Mouse (Mus musculus) heart, adult 9 months (tissue): ENCODE measurements at regions not wholly inside any gene's neighbourhood (a gene's known extent, or its start where the extent isn't known, plus 50 kb on each side); places are given as distances from the start of the nearest gene placed in this dataset.

Experiments
- DNase-seq, 2 experiments: peaks; one replicate each; pipeline ENCODE4 v3.0.0; 2022; ENCODE audit warnings: low spot score in 2 of 2

GRCm38 (mm10) chr6:127252000-127252721 is 100.2 kb upstream of the Ccnd2 start:
- no peak for DNase-seq

GRCm38 (mm10) chr6:127253935-127254334 is 101.9 kb upstream of the Ccnd2 start:
- peak; percentile 29 to 68 for DNase-seq

- no peak for DNase-seq
These were observed 112.1 kb upstream of the Ccnd2 start for GRCm38 (mm10) chr6:127263903-127264680.

DNA sequence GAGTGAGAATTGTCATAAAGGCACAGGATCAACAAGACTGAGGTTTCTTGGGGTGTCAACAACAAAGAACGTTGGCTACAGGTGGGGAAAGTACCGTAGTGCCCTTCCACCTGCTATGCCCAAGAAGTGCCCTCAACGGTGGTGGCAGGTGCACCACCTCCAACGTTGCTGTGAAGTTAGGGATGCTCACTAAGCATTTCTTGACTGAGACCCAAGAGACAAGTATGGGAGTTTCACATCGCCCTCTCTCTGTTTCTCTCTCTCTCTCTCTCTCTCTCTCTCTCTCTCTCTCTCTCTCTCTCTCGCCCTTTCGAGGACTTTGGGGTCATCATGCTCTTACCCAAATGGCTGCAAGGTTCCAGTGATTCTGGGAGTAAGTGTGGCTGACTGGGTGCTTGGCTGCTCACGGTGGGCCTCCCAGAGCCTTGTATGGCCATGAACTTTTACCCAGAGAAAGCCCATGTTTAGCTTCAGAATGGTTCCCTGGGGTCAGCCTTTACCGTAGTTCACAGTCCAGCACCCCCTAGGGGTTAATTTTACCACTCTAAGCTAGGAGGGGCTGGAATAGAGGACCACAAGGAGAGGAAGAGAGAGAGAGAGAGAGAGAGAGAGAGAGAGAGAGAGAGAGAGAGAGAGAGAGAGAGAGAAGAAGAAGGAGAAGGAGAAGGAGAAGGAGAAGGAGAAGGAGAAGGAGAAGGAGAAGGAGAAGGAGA is 113.2 kb upstream of the Ccnd2 start:
- no peak for DNase-seq

DNA sequence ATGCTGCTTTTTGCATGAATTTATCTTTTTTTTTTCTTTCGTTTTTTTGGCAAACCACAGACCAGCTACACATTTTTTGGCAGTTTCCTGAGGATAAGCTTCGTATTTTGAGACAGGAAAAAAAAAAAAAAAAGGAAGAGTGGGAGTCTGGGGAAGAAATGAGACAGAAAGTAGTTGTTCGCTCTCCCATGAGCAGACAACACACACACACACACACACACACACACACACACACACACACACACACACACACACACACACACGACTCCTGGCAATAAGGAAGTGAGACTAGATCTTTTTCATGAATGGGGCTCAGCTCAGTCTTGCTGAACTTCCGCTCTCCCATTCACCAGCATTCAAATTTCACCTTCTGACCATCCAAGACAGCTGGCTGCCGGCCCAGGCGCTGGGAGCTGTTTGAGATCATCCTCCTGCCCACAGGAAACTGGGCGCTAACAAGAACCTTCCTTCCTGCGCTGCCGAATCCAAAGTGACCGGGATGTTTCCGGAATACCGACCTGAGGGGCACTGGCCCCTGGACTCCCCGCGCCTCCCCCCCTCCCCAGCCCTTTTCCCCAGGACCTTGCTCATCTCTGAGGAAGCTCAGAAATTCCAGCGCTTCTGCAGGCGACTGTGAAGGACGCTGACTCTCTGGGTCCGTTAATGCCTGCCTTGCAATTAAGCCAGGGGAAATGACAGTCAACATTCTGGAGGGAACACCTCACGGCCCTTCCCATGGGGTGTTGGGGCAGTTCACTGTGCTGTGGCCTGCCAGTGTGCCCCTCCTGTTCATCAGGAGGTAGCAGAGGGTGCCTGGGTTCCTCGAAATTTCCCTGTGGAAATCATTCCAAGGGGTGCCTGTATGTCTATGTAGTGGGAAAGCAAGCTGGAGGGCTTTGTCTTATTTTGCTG is 114.2 kb upstream of the Ccnd2 start:
- DNase-seq = peak; percentile 78 to 82

- no peak for DNase-seq
These were observed 114.8 kb upstream of the Ccnd2 start for GRCm38 (mm10) chr6:127266813-127267165.

- DNase-seq = no peak
These were observed 117.0 kb upstream of the Ccnd2 start for GRCm38 (mm10) chr6:127269021-127269420.

DNA sequence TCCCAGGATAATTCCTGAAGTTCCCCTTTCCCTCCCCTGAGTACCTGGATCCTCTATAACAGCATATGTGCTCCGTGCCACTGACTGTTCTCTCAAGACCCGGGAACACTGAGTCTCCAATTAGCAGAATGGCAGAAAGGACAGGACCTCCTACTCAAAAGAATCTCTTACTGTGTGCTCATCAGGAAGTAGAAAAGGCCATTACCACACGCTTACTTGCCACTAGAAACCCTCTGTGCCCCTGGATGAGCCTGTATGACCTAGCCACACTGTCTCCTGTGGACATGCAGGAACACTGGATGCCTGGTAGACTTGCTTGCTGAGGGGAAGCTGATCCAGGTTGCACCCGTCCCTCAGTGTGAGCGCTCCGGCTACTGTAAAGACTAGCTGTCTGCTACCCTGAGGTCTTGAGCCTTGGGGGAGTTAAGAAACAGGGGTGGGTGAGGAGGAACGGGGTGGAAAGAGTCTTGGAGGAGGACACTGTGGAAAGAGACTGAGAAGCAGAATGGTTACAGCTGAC is 117.6 kb upstream of the Ccnd2 start:
- no peak for DNase-seq

GRCm38 (mm10) chr6:127270774-127271173 is 118.8 kb upstream of the Ccnd2 start:
- DNase-seq = no peak

GRCm38 (mm10) chr6:127271418-127271817 is 119.4 kb upstream of the Ccnd2 start:
- DNase-seq = no peak

DNA sequence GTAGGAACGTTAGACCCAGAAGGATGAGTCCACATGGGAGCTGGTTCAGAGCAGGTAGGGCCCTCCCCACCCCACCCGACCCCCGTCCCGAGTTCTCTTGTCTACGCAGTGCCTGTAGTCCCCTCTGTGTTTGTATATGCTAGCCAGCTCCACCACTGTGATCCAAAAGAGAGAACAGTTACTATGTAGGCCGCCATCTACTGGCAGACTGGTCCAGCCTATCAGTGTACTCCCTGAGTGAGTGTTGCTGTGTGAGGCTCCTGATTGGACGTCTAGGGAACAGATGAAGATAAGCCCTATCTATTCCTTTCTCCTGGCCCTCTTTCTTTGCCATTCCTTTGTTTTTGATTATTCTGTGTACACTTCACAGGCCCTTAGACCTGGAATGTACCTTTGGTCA is 120.6 kb upstream of the Ccnd2 start:
- peak in 1 of 2 experiments; percentile 49 for DNase-seq

GRCm38 (mm10) chr6:127274732-127275429 is 122.9 kb upstream of the Ccnd2 start:
- peak; percentile 41 to 64 for DNase-seq

- no peak for DNase-seq
These were observed 123.4 kb upstream of the Ccnd2 start for GRCm38 (mm10) chr6:127275430-127275784.

- DNase-seq = no peak
These were observed 124.4 kb upstream of the Ccnd2 start for GRCm38 (mm10) chr6:127276362-127276761.

DNA sequence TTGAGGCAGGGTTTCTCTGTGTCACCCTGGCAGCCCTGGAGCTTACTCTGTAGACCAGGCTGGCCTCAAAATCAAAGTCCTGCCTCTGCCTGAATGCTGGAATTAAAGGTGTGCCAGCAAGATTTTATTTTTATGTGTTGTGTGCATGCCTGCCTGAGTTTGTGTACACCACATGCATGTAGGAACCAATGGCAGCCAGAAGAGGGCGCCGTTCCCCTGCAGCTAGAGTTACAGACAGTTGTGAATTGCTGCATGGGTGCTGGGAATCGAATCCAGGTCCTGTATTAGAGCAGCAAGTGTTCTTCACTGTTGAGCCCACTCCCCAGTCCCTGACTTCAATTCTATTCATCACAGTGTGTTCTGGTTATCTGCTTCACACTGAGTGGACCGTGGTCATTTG is 126.4 kb upstream of the Ccnd2 start:
- DNase-seq = no peak

DNA sequence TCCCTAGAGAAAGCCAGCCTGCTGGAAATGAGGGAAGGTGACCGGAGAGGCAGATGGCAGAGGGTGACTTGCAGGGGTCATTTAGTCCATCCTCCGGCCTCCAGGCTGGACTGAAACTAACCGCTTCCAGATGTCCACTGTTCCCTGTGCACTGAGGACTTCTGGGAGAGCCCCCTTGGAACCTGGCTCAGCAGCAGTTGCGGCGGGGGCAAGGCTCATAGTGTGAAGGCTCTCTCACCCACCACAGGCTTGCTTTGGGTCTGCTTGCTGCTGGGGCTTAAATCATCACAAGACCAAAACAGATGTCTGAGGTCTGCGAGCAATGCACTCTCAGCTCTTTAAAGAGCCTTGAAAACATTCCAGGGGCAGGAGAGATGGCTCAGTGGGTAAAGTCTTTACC is 132.2 kb upstream of the Ccnd2 start:
- DNase-seq = no peak

DNA sequence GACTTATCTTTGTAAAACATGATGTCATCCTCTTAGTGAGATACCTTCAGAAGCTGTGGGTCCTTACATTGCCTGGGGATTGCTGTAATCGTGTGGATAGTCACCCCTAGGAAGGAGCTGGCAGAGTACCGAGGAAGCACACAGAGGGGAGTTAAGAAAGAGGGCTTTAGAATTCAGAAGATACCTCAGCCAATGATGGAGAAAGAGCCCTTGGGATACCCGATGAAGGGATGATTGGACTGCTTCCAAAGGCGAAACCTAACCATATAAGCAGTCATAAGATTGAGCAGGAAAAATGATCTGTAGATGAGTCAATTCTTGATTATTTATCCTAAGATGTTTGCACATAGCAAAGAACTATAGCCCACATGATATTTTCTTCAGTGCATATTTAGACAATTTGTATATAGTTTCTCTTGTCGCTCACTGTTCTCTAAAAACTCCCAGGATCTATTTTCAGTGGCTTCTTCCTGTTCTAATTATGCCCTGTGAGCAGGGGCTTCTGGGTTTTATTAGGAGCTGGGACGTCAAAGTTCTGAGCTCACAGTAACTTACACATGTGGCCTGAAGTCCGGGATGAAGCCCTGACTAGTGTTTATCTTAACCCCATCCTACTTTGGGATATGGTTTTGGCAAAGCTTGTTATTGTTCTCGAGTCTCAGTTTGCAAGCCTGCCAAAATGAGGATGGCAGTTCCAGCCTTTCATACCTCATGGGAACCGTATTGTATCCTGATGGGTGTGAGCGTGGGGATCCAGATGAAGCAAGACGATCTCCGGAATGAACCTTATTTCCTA is 134.9 kb upstream of the Ccnd2 start:
- DNase-seq = peak in 1 of 2 experiments; percentile 13

- no peak for DNase-seq
These were observed 137.0 kb upstream of the Ccnd2 start for GRCm38 (mm10) chr6:127288946-127289345.

DNA sequence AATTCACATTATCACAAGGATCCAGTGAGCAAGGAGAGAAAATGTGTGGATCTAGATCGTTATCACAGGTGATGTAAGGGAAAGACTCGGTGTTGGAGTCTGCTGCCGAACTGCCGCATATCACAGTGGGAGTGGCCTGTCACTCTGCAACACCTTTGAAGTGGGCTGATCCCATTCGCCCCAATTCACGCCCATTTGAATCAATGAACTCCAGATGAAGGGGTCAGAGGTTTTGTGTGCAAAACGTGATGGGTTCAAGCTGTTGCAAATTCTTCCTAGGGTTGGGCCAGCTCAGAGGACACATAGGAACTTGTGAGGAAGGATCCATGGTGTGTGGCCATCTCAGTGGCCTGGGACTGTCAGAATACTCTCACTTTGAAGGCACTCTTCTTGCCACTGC is 139.9 kb upstream of the Ccnd2 start:
- no peak for DNase-seq

DNA sequence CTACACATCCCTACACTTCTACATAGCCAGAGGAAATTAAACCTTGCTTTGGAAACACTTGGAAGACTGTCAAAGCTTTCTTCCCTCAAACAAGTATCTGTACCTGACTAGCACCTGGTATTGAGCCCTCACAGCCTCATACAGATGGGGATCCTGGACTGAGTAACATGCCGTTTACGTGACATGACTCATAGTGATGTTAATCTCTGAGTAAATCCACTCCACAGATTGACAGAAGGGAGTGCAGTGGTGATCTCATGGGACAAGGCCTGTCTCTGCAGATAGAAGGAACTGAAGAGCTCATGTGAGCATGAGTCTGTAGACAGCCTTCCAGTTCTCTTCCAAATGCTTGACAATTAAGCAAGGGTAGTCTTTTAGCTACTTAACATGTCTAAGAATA is 141.8 kb upstream of the Ccnd2 start:
- DNase-seq = no peak
